Mouse (Mus musculus) spleen, postnatal 10 days (tissue): ENCODE measurements around the gene Pink1.
"Not testable (repeated sequence)": the region's sequence is repeated elsewhere in the genome, so short reads cannot be mapped to it uniquely, and the experiment has no call there.

Experiments
- DNase-seq, 2 experiments: peaks; one replicate each; pipeline ENCODE4 v3.0.0; 2021 to 2022; ENCODE audit warnings: low spot score in 2 of 2

The Pink1 gene

DNA sequence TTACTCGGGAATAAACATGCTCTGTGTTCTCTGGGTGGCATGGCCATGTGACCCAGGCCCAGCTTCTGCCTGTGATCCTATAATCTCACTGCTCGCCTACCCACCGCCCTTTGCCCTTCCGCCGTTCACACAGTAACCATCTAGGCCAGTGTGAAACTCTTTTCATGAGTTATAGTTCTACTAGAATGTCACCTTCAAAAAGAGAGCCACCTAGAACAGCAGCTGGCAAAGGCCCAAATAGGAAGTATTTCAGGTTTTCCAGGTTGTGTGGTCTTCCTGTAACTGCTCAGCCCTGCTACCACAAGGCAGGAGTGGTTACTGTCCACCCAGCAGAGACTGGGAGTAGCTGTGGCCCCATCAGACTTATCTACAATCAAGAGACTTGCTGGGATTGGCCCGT, 16.7 kb upstream of the Pink1 start:
- DNase-seq: no peak

DNA sequence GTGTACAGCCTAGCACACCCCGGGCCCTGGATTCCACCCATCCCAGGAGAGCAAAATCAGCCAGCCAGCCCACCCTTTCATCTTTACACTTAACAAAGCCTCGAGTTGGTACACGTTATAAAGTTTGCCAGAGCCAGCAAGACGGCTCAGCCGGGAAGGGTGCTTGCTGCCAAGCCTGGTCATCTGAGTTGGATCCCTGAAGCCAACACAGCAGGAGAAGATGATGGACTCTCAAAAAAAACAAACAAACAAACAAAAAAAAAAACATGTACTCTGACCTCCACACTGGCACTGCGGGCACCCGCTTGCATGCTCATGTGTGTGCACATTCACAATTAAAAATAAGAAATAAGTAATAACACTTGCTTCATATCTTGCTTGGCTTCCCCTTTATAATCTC, 15.9 kb upstream of the Pink1 start:
- DNase-seq: no peak

GRCm38 (mm10) chr4:138341393-138341792, 15.3 kb upstream of the Pink1 start:
- DNase-seq: no peak

DNA sequence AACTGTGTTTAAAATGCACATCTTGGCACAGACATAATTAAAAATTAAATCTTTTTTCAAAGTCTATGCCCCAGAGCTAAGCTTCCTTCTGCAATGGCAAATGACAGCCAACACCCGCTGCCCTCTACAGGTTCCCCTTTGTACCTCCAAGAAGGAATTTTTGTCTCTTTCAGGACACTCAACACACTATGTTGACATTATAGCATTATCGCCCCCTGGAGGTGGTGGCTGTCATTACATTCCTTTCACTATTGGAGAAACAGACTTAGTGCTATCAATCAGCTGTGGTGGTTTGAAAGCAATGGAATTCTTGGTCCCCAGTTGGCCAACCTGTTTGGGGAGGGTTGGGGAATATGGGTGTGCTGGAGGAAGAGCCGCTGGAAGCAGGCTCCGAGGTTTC, 13.9 kb upstream of the Pink1 start:
- DNase-seq: peak in 1 of 2 experiments; percentile 48

GRCm38 (mm10) chr4:138337341-138337740, 11.2 kb upstream of the Pink1 start:
- DNase-seq: no peak

DNA sequence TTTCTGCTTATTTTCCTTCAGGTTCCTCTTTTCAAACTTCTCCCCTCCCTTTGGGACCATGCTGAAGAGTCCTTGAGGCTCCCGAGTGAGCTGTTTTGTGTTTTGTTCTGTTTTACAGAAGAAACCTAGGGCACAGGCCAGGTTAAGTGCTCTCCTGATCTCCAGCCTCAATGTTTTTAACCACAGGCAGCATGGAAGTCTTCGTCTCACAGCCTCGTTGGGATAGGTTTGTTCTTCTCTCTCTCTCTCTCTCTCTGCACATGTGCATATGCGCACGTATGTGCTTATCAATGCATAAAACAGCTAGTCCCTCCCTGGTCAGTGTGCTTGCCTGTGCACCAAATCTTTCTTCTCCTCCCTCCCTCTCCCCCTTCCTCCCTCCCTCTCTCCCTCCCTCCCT, 10.8 kb upstream of the Pink1 start:
- no peak for DNase-seq

DNA sequence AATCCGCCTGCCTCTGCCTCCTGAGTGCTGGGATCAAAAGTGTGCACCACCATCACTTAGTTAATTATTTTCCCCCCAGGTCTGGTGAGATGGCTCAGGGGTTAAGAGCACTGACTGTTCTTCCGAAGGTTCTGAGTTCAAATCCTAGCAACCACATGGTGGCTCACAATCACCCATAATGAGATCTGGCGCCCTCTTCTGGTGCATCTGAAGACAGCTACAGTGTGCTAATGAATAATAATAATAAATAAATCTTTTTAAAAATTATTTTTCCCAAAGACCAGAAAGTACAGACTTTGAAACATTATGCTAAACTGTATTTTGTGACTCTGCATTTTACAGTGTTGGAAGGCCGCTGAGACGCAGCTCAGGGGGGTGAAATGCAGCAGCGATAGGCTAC, 9.5 kb upstream of the Pink1 start:
- DNase-seq: no peak

GRCm38 (mm10) chr4:138335036-138335435, 8.9 kb upstream of the Pink1 start:
- no peak for DNase-seq

- DNase-seq: no peak
Measured at GRCm38 (mm10) chr4:138333135-138333534, 7.0 kb upstream of the Pink1 start.

GRCm38 (mm10) chr4:138331647-138332046, 5.5 kb upstream of the Pink1 start:
- no peak for DNase-seq

DNA sequence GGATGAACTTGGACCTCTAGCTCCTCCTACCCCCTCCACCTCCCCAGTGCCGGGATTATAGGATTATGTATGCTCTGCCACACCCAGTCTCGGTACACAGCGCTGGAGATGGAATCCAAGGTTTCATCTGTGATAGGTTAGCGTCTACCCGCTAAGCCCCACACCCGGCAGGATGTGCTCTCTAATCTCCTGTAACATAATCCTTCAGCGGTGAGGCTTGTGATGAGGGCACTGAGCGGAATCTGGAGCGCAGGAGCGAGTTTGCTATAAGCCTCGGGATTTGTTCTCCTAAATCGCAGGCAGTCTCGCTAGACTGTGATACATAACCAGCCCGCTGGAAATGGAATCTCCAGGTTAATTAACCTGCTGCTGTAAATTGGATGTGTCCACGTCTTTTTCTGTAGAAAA, 4.2 kb upstream of the Pink1 start:
- no peak for DNase-seq

- no peak for DNase-seq
Measured at GRCm38 (mm10) chr4:138327891-138328470, 1.9 kb upstream of the Pink1 start.

DNA sequence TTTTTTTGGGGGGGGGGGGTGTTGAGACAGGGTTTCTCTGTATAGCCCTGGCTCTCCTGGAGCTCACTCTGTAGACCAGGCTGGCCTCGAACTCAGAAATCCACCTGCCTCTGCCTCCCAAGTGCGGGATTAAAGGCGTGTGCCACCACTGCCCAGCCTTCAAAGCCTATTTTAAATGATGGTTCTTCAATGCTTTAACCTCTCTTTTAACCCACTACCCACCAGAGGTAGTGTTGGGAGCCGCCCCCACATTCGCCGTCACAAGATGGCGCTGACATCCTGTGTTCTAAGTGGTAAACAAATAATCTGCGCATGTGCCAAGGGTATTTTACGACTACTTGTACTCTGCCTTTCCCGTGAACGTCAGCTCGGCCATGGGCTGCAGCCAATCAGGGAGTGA, 1.0 kb upstream of the Pink1 start:
- DNase-seq: not testable (repeated sequence)

GRCm38 (mm10) chr4:138325466-138326076, 536 bp downstream of the Pink1 start:
- peak; percentile 95 to 98 for DNase-seq

DNA sequence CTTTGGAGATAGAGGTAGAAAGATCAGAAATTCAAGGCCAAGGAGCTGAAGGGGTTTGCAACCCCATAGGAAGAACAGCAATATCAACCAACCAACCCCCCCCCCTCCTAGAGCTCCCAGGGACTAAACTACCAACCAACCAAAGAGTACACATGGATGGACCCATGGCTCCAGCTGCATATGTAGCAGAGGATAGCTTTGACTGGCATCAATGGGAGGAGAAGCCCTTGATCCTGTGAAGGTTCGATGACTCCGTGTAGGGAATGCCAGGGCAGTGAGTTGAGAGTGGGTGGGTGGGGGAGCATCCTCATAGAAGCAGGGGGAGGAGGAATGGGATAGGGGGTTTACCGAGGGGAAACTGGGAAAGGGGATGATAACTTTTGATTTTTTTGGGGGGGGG, 1.7 kb downstream of the Pink1 start:
- DNase-seq: no peak

GRCm38 (mm10) chr4:138323753-138324152, 2.4 kb downstream of the Pink1 start:
- DNase-seq: no peak

GRCm38 (mm10) chr4:138322692-138323091, 3.4 kb downstream of the Pink1 start:
- no peak for DNase-seq

GRCm38 (mm10) chr4:138321488-138321887, 4.6 kb downstream of the Pink1 start:
- no peak for DNase-seq

GRCm38 (mm10) chr4:138320711-138321110, 5.4 kb downstream of the Pink1 start:
- DNase-seq: no peak

- peak; percentile 80 to 86 for DNase-seq
Measured at GRCm38 (mm10) chr4:138319508-138319907, 6.6 kb downstream of the Pink1 start.

DNA sequence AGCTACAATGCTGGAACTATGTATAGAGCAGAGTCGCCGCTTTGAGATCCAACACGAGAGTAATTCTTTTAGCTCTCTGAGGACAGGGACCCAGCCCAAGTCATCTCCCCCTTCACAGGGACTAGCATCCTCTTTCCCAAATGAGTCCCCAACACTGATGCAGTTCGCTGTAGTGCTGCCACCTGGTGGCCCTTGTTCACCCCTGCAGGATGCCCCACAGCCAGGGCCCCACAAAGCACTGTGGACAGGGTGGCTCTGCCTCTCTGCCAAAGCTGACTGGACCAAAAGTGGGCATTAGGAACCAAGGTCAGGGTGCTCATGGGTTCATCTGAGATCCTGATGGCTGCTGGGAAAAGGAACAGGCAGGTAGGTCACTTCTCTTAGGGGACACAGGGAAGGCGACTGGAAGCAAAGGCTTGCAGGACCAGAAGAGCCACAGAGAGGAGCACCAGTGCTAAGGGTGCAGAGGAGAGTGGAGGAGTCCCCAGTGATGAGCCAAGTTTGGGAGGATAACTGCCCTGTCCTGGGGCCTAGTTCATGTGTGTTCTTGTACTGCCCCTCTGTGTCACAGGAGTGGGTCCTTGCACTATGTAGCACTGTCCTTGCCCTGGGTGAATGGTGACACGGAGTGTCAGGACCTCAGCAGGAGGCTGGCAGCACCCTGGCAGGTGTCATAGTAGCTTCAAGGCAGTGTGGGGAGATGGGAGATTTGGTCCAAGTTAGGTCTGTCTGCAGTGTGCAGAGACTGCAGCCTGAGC, 7.4 kb downstream of the Pink1 start:
- DNase-seq: peak; percentile 65 to 79

DNA sequence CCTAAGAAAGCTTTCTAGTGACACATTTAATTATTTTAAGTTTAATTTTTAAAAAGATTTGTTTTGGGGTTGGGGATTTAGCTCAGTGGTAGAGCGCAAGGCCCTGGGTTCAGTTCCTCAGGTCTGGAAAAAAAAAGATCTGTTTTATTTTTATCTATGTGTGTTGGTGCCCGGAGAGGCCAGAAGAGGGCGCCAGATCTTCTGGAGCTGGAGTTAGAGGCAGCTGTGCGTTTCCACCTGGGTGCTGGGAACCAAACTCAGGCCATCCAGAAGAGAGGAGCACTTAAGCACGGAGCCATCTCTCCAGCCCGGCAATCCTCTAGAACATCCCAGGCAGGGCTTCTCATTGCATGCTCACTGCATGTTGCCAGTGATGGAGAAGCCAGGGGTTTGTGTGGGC, 9.7 kb downstream of the Pink1 start:
- peak in 1 of 2 experiments; percentile 46 for DNase-seq

DNA sequence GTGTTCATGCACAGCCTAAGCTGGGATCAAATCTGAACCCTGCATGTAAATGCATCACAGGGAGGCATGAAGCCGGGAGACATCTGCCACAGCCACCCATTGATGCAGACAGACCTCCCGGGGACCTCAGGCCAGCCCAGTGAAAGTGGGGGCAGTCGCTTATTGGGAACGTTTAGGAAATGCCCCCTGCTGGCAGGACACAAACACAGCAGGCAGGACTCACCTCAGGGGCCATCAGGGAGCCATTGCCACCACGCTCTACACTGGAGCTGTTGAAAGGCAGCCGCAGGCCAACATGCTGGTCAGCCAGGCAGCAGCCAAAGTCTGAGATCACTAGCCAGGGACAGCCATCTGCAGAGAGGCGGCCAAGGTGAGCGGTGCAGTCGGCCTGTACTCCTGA, 10.3 kb downstream of the Pink1 start:
- DNase-seq: peak in 1 of 2 experiments; percentile 56
